Mouse (Mus musculus): ENCODE results near the gene Sparcl1. TPM values are rescaled to one million over a fixed set of nuclear protein-coding genes. Genes with fewer than 3 reads are reported as not detected.
A peak's percentile ranks its signal among the peaks of the same experiment; 100 is the strongest.

Sparcl1 gene
- total and polyA plus RNA-seq, 3 experiments: 122 to 219 (median 182) TPM

- TF ChIP-seq POLR2A (IDR thresholded peaks at IDR 0.05; ENCODE audit: insufficient read depth, low read depth, low read length) (no peak), EP300 (IDR thresholded peaks at IDR 0.05; ENCODE audit: insufficient read depth, low read depth, low read length) (no peak), CTCF (IDR thresholded peaks at IDR 0.05) (peak; percentile 79)
- H3K4me1 ChIP-seq (ENCODE audit: control insufficient read depth, insufficient read depth, low read length): peaks cover 25% of the 10 kb centered on the region
- H3K4me3 ChIP-seq: no peak overlapping the region
- no peak overlapping the region for H3K9ac ChIP-seq (ENCODE audit: low read depth, low read length)
- H3K79me2 ChIP-seq (replicated peaks; ENCODE audit: control insufficient read depth, insufficient read depth, low read length): no peaks in the 10 kb centered on the region
- intact Hi-C loops (cut with DNase I): loop anchor here (2.0 to 5.0 kb wide), 3 partner anchors 35 to 201 kb away; no protein-coding TSS in a partner anchor
- DNase-seq: peak in 1 of 2 experiments; percentile 21
- H3K27me3 ChIP-seq (ENCODE audit: control insufficient read depth, insufficient read depth, low read length): no peaks in the 10 kb centered on the region
- H3K27ac ChIP-seq: no peak overlapping the region
- 34% methylated on average over 4 of the region's 4 CpGs for WGBS
- no peaks in the 10 kb centered on the region for H3K36me3 ChIP-seq (ENCODE audit: control insufficient read depth, insufficient read depth, low read length)
Observed at GRCm38 (mm10) chr5:104131544-104131943, 18.0 kb upstream of the Sparcl1 start.

- Histone ChIP-seq H3K9ac (ENCODE audit: low read depth, low read length) (no peak overlapping the region), H3K4me3 (no peak overlapping the region), H3K36me3 (ENCODE audit: control insufficient read depth, insufficient read depth, low read length) (no peaks in the 10 kb centered on the region), H3K27me3 (ENCODE audit: control insufficient read depth, insufficient read depth, low read length) (no peaks in the 10 kb centered on the region), H3K79me2 (replicated peaks; ENCODE audit: control insufficient read depth, insufficient read depth, low read length) (no peaks in the 10 kb centered on the region), H3K4me1 (ENCODE audit: control insufficient read depth, insufficient read depth, low read length) (peaks cover 29% of the 10 kb centered on the region), H3K27ac (peak overlapping the region; percentile 12; the same call in 1 of the 2 replicates)
- DNase-seq: no peak
- TF ChIP-seq CTCF (IDR thresholded peaks at IDR 0.05) (no peak), POLR2A (IDR thresholded peaks at IDR 0.05; ENCODE audit: insufficient read depth, low read depth, low read length) (no peak), EP300 (IDR thresholded peaks at IDR 0.05; ENCODE audit: insufficient read depth, low read depth, low read length) (no peak)
- WGBS: 68% methylated on average over 4 of the region's 4 CpGs
- intact Hi-C loops (cut with DNase I): loop anchor here (2.0 to 5.0 kb wide), 3 partner anchors 34 to 201 kb away; no protein-coding TSS in a partner anchor
Observed at GRCm38 (mm10) chr5:104130891-104131290, 17.4 kb upstream of the Sparcl1 start.

GRCm38 (mm10) chr5:104128281-104129031 lies 14.9 kb upstream of the Sparcl1 start:
- Histone ChIP-seq H3K4me1 (ENCODE audit: control insufficient read depth, insufficient read depth, low read length) (peaks cover 29% of the 10 kb centered on the region), H3K9ac (ENCODE audit: low read depth, low read length) (0 out of 2 replicates have a peak overlapping the region, but pooled peaks have one; percentile 9), H3K79me2 (replicated peaks; ENCODE audit: control insufficient read depth, insufficient read depth, low read length) (no peaks in the 10 kb centered on the region), H3K4me3 (no peak overlapping the region), H3K27me3 (ENCODE audit: control insufficient read depth, insufficient read depth, low read length) (no peaks in the 10 kb centered on the region), H3K36me3 (ENCODE audit: control insufficient read depth, insufficient read depth, low read length) (no peaks in the 10 kb centered on the region), H3K27ac (peak overlapping the region; percentile 83)
- peak; percentile 56 to 61 for DNase-seq
- TF ChIP-seq CTCF (IDR thresholded peaks at IDR 0.05): no peak
- 0 out of 2 replicates have a peak, but pooled peaks have one; percentile 42 for TF ChIP-seq EP300 (IDR thresholded peaks at IDR 0.05; ENCODE audit: insufficient read depth, low read depth, low read length)
- peak; percentile 56; the same call in 1 of the 2 replicates for TF ChIP-seq POLR2A (IDR thresholded peaks at IDR 0.05; ENCODE audit: insufficient read depth, low read depth, low read length)
- intact Hi-C loops (cut with DNase I): loop anchor here (1.0 kb wide), 1 partner anchor 13 kb away; no protein-coding TSS in a partner anchor
- WGBS: 32% methylated on average over 12 of the region's 12 CpGs

- peak in 1 of 2 experiments; percentile 29 for DNase-seq
- Histone ChIP-seq H3K36me3 (ENCODE audit: control insufficient read depth, insufficient read depth, low read length) (no peaks in the 10 kb centered on the region), H3K27ac (peak overlapping the region; percentile 83), H3K27me3 (ENCODE audit: control insufficient read depth, insufficient read depth, low read length) (no peaks in the 10 kb centered on the region), H3K4me3 (no peak overlapping the region), H3K79me2 (replicated peaks; ENCODE audit: control insufficient read depth, insufficient read depth, low read length) (no peaks in the 10 kb centered on the region), H3K4me1 (ENCODE audit: control insufficient read depth, insufficient read depth, low read length) (peaks cover 29% of the 10 kb centered on the region), H3K9ac (ENCODE audit: low read depth, low read length) (no peak overlapping the region)
- TF ChIP-seq CTCF (IDR thresholded peaks at IDR 0.05): no peak
- 55% methylated on average over 1 of the region's 1 CpGs for WGBS
- intact Hi-C loops (cut with DNase I): no loop called here
Observed at GRCm38 (mm10) chr5:104127351-104127750, 13.8 kb upstream of the Sparcl1 start.

GRCm38 (mm10) chr5:104126561-104127320 lies 13.2 kb upstream of the Sparcl1 start:
- no peak for TF ChIP-seq POLR2A (IDR thresholded peaks at IDR 0.05; ENCODE audit: insufficient read depth, low read depth, low read length)
- Histone ChIP-seq H3K79me2 (replicated peaks; ENCODE audit: control insufficient read depth, insufficient read depth, low read length) (no peaks in the 10 kb centered on the region), H3K27me3 (ENCODE audit: control insufficient read depth, insufficient read depth, low read length) (no peaks in the 10 kb centered on the region), H3K27ac (peak overlapping the region; percentile 83), H3K36me3 (ENCODE audit: control insufficient read depth, insufficient read depth, low read length) (no peaks in the 10 kb centered on the region), H3K4me1 (ENCODE audit: control insufficient read depth, insufficient read depth, low read length) (peaks cover 29% of the 10 kb centered on the region), H3K4me3 (no peak overlapping the region), H3K9ac (ENCODE audit: low read depth, low read length) (no peak overlapping the region)
- 37% methylated on average over 12 of the region's 12 CpGs for WGBS
- intact Hi-C loops (cut with DNase I): no loop called here
- peak; percentile 23 to 36 for DNase-seq
